Mouse (Mus musculus): Measurements from ENCODE around the gene Cbx5. TPM values are rescaled to one million over a fixed set of nuclear protein-coding genes. Genes with fewer than 3 reads are reported as not detected.

The Cbx5 gene
- polyA plus RNA-seq, 1 experiment from 2014 or later = 233 TPM

DNA sequence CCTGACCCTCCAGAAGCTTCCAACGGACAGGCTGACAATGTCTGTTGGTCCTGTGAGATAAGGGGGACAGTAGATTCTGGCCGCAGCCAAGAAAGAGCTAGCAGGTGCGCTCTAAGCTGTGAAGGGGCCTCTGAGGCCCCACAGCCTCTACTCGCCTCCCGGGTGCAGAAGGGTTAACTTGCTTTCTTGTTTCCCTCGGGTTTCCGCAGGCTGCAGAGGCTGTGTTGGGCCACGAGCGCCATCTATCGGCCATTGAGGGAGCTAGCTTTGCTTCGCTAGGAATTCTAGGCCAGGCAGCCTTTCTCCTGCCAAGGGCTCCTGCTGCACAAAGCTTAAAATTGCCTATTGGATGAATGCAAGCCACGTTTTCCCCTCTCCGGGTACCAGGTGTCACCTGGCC, 74.2 kb downstream of the Cbx5 start:
- Histone ChIP-seq H3K4me3 (replicated peaks) (no peak overlapping the region), H3K9ac (no peak overlapping the region), H3K4me2 (no peak overlapping the region), H3K9me3 (no peaks in the 10 kb centered on the region), H3K36me3 (replicated peaks) (no peaks in the 10 kb centered on the region), H3K4me1 (peaks cover 45% of the 10 kb centered on the region), H3K27me3 (peaks cover 52% of the 10 kb centered on the region), H3K27ac (no peak overlapping the region)
- peak; percentile 47 for ATAC-seq (ENCODE audit: low FRiP score)
- under 1% methylated on average over 13 of the region's 13 CpGs for WGBS

DNA sequence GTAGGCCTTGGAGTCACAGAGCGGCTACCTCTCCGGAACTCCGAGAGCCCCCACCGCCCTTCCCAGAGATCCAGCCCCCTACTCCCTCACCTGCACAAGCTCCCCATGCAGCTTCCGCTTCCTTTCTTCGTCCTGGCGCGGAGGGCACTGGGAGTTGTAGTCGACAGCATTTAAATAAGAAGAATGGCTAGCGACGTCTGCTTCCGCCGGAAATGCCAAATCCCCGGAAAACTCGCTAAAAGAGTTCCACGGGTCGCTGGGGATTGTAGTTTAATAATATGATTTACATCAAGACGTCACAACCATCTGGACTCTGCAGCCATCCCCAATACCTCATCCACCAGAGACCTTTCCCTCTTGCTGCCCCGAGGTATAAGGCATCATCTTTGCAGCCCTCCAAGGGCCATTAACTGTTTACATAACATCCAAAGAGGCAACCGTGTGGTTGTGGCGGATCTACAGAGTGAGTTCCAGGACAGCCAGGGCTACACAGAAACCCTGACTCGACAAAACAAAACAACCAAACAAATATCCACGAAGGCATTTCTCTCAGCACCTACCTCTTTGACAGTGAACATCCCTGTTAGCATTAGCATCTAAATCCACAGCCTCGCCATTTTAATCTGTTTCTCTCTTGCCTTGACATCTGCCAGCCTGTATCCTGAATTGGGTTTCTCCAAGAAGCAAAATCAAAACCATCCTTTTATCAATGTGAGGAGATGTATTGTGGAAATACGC, 76.3 kb downstream of the Cbx5 start:
- H3K9ac ChIP-seq = peak overlapping the region; percentile 59
- WGBS = 8% methylated on average over 25 of the region's 25 CpGs
- no peaks in the 10 kb centered on the region for H3K36me3 ChIP-seq (replicated peaks)
- peaks cover 33% of the 10 kb centered on the region for H3K27me3 ChIP-seq
- no peaks in the 10 kb centered on the region for H3K9me3 ChIP-seq
- peak; percentile 83 for ATAC-seq (ENCODE audit: low FRiP score)
- peak overlapping the region; percentile 65 for H3K4me2 ChIP-seq
- no peak overlapping the region for H3K27ac ChIP-seq
- peak overlapping the region; percentile 69 for H3K4me3 ChIP-seq (replicated peaks)
- peaks cover 25% of the 10 kb centered on the region for H3K4me1 ChIP-seq

- Histone ChIP-seq H3K9me3 (no peaks in the 10 kb centered on the region), H3K27ac (no peak overlapping the region), H3K9ac (no peak overlapping the region), H3K36me3 (replicated peaks) (peaks cover 6% of the 10 kb centered on the region; the same call in 1 of the 2 replicates), H3K4me2 (no peak overlapping the region), H3K27me3 (peaks cover 36% of the 10 kb centered on the region), H3K4me1 (peaks cover 22% of the 10 kb centered on the region), H3K4me3 (replicated peaks) (no peak overlapping the region)
- 79% methylated on average over 10 of the region's 10 CpGs for WGBS
- ATAC-seq (ENCODE audit: low FRiP score) = no peak
Measured at GRCm38 (mm10) chr15:103157585-103157984, 82.0 kb downstream of the Cbx5 start.

DNA sequence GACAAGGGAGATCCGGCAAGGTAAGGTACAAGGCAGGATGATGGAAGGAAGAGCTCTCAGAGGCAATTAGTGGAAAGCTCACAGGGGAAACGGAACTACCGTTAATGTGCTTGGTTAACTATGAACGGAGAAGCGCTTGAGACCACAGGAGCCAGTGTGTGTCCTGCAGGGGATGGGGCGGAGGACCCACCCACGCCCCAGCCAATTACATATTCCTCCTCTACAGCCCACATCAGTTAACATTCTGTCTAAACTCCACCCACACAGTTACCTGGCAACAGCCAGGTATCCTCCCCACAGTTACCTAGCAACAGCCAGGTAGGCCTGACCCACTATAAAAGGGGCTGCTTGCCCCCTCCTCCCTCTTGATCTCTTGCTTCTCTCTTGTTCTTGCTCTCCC, 82.7 kb downstream of the Cbx5 start:
- peaks cover 6% of the 10 kb centered on the region; the same call in 1 of the 2 replicates for H3K36me3 ChIP-seq (replicated peaks)
- H3K27ac ChIP-seq = no peak overlapping the region
- no peaks in the 10 kb centered on the region for H3K9me3 ChIP-seq
- peaks cover 39% of the 10 kb centered on the region for H3K27me3 ChIP-seq
- H3K4me1 ChIP-seq = peaks cover 19% of the 10 kb centered on the region
- 49% methylated on average over 7 of the region's 7 CpGs for whole genome bisulfite sequencing
- no peak overlapping the region for H3K4me2 ChIP-seq
- H3K9ac ChIP-seq = no peak overlapping the region
- no peak for ATAC-seq (ENCODE audit: low FRiP score)
- no peak overlapping the region for H3K4me3 ChIP-seq (replicated peaks)

GRCm38 (mm10) chr15:103155366-103156321, 84.0 kb downstream of the Cbx5 start:
- Histone ChIP-seq H3K9ac (peak overlapping the region; percentile 25; the same call in 1 of the 2 replicates), H3K4me3 (replicated peaks) (no peak overlapping the region), H3K27me3 (peaks cover 47% of the 10 kb centered on the region)

DNA sequence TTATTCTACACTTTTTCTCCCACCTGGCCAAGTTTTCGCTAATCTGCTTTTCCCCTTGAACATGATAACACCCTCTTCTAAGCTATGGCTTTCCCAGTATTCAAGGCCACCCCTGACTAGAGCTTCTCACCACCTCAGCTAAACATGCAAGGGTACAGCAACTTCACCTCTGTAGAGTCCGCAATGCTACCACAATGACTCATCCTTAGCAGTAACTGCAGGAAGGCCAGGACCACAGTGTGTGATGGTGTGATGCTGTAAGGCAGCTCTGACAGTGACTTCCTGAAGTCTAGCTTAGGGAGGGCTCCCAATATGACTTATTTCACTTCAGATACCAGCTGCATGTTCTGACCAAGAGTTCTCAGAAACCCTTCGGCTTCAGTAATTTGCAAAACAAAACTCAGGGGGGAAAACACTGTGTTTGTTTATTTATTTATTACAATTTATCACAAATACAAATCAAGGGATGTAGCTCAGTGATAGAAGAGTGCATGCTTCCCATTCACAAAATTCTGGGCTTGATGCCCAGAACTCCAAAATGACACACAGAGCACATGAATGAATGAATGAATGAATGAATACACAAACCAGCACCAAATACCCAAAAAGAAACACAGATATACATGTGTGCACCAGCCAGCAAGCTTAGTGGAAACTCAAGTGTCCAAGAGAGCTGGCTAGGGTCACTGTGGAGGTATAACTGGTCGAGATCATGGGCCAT, 86.6 kb downstream of the Cbx5 start:
- ATAC-seq (ENCODE audit: low FRiP score) = no peak
- H3K4me2 ChIP-seq = no peak overlapping the region
- no peak overlapping the region for H3K4me3 ChIP-seq (replicated peaks)
- no peaks in the 10 kb centered on the region for H3K9me3 ChIP-seq
- H3K27ac ChIP-seq = no peak overlapping the region
- peaks cover 64% of the 10 kb centered on the region for H3K27me3 ChIP-seq
- 85% methylated on average over 4 of the region's 4 CpGs for WGBS
- no peak overlapping the region for H3K9ac ChIP-seq
- peaks cover 17% of the 10 kb centered on the region for H3K4me1 ChIP-seq
- peaks cover 6% of the 10 kb centered on the region; the same call in 1 of the 2 replicates for H3K36me3 ChIP-seq (replicated peaks)

More at GRCm38 (mm10) chr15:103155366-103156321, 84.0 kb downstream of the Cbx5 start:
- peak overlapping the region; percentile 38; the same call in 1 of the 2 replicates for H3K27ac ChIP-seq
- peak; percentile 70 for ATAC-seq (ENCODE audit: low FRiP score)
- peaks cover 16% of the 10 kb centered on the region for H3K4me1 ChIP-seq
- H3K36me3 ChIP-seq (replicated peaks) = peaks cover 6% of the 10 kb centered on the region; the same call in 1 of the 2 replicates
- peak overlapping the region; percentile 39 for H3K4me2 ChIP-seq
- H3K9me3 ChIP-seq = no peaks in the 10 kb centered on the region
- 16% methylated on average over 32 of the region's 32 CpGs for WGBS

GRCm38 (mm10) chr15:103152371-103152770, 87.2 kb downstream of the Cbx5 start:
- Histone ChIP-seq H3K9me3 (no peaks in the 10 kb centered on the region), H3K4me2 (no peak overlapping the region), H3K4me3 (replicated peaks) (no peak overlapping the region), H3K4me1 (peaks cover 23% of the 10 kb centered on the region), H3K27ac (no peak overlapping the region), H3K9ac (no peak overlapping the region), H3K36me3 (replicated peaks) (peaks cover 2% of the 10 kb centered on the region; the same call in 1 of the 2 replicates), H3K27me3 (peaks cover 66% of the 10 kb centered on the region)
- WGBS = 81% methylated on average over 3 of the region's 3 CpGs
- ATAC-seq (ENCODE audit: low FRiP score) = no peak

GRCm38 (mm10) chr15:103147779-103148178, 91.8 kb downstream of the Cbx5 start:
- ATAC-seq (ENCODE audit: low FRiP score) = peak; percentile 25; the same call in 1 of the 2 replicates
- Histone ChIP-seq H3K9ac (no peak overlapping the region), H3K4me2 (no peak overlapping the region), H3K27me3 (peaks cover 87% of the 10 kb centered on the region), H3K4me1 (peaks cover 18% of the 10 kb centered on the region), H3K36me3 (replicated peaks) (no peaks in the 10 kb centered on the region), H3K9me3 (no peaks in the 10 kb centered on the region), H3K27ac (no peak overlapping the region), H3K4me3 (replicated peaks) (no peak overlapping the region)
- 42% methylated on average over 9 of the region's 9 CpGs for WGBS

GRCm38 (mm10) chr15:103147422-103147690, 92.3 kb downstream of the Cbx5 start:
- peak overlapping the region; percentile 88 for H3K4me2 ChIP-seq
- peak overlapping the region; percentile 45; the same call in 1 of the 2 replicates for H3K4me3 ChIP-seq (replicated peaks)
- no peak overlapping the region for H3K27ac ChIP-seq
- H3K9me3 ChIP-seq = no peaks in the 10 kb centered on the region
- H3K4me1 ChIP-seq = peaks cover 18% of the 10 kb centered on the region
- peaks cover 84% of the 10 kb centered on the region for H3K27me3 ChIP-seq
- 6% methylated on average over 3 of the region's 3 CpGs for WGBS
- 0 out of 2 replicates have a peak, but pooled peaks have one; percentile 27 for ATAC-seq (ENCODE audit: low FRiP score)
- no peaks in the 10 kb centered on the region for H3K36me3 ChIP-seq (replicated peaks)
- peak overlapping the region; percentile 65; the same call in 1 of the 2 replicates for H3K9ac ChIP-seq

DNA sequence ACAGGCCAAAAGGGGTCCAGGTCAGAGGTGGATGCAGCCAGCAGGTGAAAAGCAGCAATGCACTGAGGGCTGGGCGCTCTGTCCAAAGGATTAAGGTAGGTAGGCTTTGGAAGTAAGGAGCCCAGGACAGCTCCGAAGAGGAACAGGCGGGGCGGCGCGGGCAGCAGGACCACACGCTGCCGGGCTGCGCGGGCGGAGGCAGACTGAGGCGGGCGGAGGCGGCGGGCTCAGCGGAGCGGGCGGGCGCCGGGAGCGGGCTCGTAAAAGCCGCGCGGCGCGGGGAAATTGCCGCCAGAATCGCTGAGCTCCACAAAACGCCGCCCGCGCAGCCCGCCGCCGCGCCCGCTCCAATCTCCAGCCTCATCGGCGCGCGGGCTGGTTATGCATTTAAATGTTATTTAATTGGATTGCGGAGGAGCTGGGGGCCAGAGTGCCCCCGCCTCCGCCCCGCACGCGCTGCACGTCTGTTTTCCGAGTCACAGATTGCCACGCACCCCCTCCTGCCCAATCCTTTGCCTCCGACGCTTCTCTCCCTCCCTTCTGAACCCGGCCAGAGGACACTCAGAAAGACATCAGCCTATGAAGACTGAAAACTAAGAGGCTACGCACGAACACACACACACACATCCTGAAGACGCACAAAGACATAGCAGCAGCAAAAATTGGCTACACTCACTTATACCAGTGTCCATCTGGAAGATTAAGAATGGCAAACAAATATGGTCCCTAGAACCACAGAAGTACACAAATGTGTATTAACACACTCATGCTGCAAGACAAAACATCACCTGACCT, 92.8 kb downstream of the Cbx5 start:
- peak; percentile 86 for ATAC-seq (ENCODE audit: low FRiP score)
- Histone ChIP-seq H3K36me3 (replicated peaks) (no peaks in the 10 kb centered on the region), H3K4me1 (peaks cover 18% of the 10 kb centered on the region), H3K4me2 (peak overlapping the region; percentile 88), H3K9me3 (no peaks in the 10 kb centered on the region), H3K27me3 (peaks cover 85% of the 10 kb centered on the region), H3K9ac (peak overlapping the region; percentile 65), H3K27ac (no peak overlapping the region), H3K4me3 (replicated peaks) (peak overlapping the region; percentile 45)
- WGBS = 2% methylated on average over 29 of the region's 57 CpGs

DNA sequence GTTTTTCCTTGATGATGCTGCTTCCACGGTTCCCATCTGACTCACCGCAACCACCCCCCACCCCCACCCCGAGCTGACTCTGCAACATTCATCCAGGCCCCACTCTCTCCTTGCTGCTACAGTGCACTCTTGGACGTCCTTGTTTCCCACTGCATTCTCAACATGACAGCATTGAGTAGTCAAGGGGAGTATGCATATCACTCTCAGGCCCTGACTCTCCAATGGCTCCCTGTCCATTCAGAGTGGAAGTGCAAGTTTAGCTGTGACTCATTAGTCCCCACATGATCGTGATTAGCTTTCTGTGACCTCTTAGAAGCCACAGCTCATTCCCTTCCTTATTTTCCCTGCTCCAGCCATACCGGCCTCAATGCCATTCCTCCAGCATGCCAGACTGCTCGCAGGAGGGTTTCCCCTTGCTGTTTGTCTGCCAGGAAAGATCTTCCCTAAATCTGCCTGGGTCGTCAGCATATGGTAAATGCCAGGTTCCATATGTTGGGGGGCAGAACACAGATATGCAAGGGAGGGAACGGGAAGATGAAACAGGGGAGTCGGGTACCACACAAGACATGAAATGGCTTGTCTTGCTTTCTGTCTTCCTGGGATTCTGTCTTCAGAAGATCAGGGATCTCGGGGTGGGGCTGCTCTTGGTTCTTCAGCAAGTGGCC, 93.8 kb downstream of the Cbx5 start:
- peaks cover 86% of the 10 kb centered on the region for H3K27me3 ChIP-seq
- WGBS = 64% methylated on average over 11 of the region's 11 CpGs
- no peak overlapping the region for H3K27ac ChIP-seq
- no peak for ATAC-seq (ENCODE audit: low FRiP score)
- H3K9ac ChIP-seq = no peak overlapping the region
- H3K4me1 ChIP-seq = peaks cover 18% of the 10 kb centered on the region
- H3K36me3 ChIP-seq (replicated peaks) = no peaks in the 10 kb centered on the region
- H3K4me3 ChIP-seq (replicated peaks) = no peak overlapping the region
- H3K9me3 ChIP-seq = no peaks in the 10 kb centered on the region
- H3K4me2 ChIP-seq = peak overlapping the region; percentile 88; the same call in 1 of the 2 replicates
